Mouse (Mus musculus) macrophage (primary cell): Measurements from ENCODE around the gene Pla2g2f. TPM values are rescaled to one million over a fixed set of nuclear protein-coding genes. Genes with fewer than 3 reads are reported as not detected.

Experiments
- H3K27ac ChIP-seq: fragments of 350-480 bp; formaldehyde crosslinking; 2 replicates; pipeline ENCODE4 v1.9.0; 2021
- H3K36me3 ChIP-seq: fragments of 350-480 bp; formaldehyde crosslinking; 2 replicates; pipeline ENCODE4 v1.9.0; 2021; ENCODE audit errors: inconsistent target
- H3K4me3 ChIP-seq: fragments of 350-480 bp; formaldehyde crosslinking; 2 replicates; pipeline ENCODE4 v1.9.0; 2021; ENCODE audit errors: inconsistent target
- H3K79me2 ChIP-seq: fragments of 350-480 bp; formaldehyde crosslinking; 2 replicates; pipeline ENCODE4 v1.9.0; 2021; ENCODE audit errors: inconsistent target
- WGBS: methylation state at CpG from one replicate; pipeline ENCODE4 v1.1.7; 2026; ENCODE audit warnings: inconsistent platforms; ENCODE audit not compliant: missing documents; 5-methylcytosine and 5-hydroxymethylcytosine counted together
- polyA plus RNA-seq: library from polyadenylated mRNA; stranded (reverse); fragments of 250-400 nt; gene quantifications from 3 replicates; pipeline ENCODE4 v1.2.4, GENCODE M21; 2018; ENCODE audit warnings: inconsistent platforms

Pla2g2f gene
- polyA plus RNA-seq, 1 experiment from 2014 or later = not detected

GRCm38 (mm10) chr4:138746866-138747265, 10.6 kb downstream of the Pla2g2f start:
- no peaks in the 10 kb centered on the region for H3K36me3 ChIP-seq
- no peaks in the 10 kb centered on the region for H3K79me2 ChIP-seq
- H3K27ac ChIP-seq = no peak overlapping the region
- WGBS = 85% methylated on average over 9 of the region's 9 CpGs
- no peak overlapping the region for H3K4me3 ChIP-seq

DNA sequence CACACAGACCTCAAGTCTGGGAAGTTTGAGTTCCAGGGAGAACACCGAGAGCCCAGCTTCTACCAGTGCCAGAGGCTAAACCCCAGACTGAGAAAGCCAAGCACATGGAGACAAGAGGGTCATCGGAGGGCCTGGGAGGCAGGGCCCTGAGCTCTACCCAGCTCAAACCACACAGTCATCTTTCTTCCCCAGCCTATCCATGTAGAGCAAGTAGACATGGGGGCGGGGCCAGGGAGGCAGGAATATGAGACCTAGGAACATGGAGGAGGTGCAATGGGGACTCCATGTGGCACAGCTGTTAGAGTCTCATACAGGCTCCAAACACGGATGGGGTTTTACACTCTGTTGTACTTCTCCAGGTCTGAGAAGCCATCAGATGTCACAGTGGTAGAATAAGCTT, 11.5 kb downstream of the Pla2g2f start:
- no peaks in the 10 kb centered on the region for H3K36me3 ChIP-seq
- no peak overlapping the region for H3K4me3 ChIP-seq
- 84% methylated on average over 4 of the region's 4 CpGs for WGBS
- H3K79me2 ChIP-seq = no peaks in the 10 kb centered on the region
- H3K27ac ChIP-seq = no peak overlapping the region

- Histone ChIP-seq H3K36me3 (no peaks in the 10 kb centered on the region), H3K4me3 (no peak overlapping the region), H3K79me2 (no peaks in the 10 kb centered on the region), H3K27ac (no peak overlapping the region)
- 46% methylated on average over 7 of the region's 7 CpGs for WGBS
Measured at GRCm38 (mm10) chr4:138739136-138739851, 18.1 kb downstream of the Pla2g2f start.

GRCm38 (mm10) chr4:138737031-138737430, 20.4 kb downstream of the Pla2g2f start, which contains the start of gene Ubxn10:
Gene Ubxn10 (minus strand): TSS chr4:138737167.
- no peak within 1 kb of the TSS for H3K4me3 ChIP-seq
- 60% methylated on average over 6 of the region's 7 CpGs for WGBS
- H3K36me3 ChIP-seq = no peaks in the 10 kb centered on the region
- no peaks in the 10 kb centered on the region for H3K79me2 ChIP-seq
- no peak within 1 kb of the TSS for H3K27ac ChIP-seq

GRCm38 (mm10) chr4:138734863-138735262, 22.6 kb downstream of the Pla2g2f start:
- Histone ChIP-seq H3K36me3 (no peaks in the 10 kb centered on the region), H3K79me2 (no peaks in the 10 kb centered on the region), H3K27ac (no peak overlapping the region), H3K4me3 (no peak overlapping the region)
- 87% methylated on average over 4 of the region's 4 CpGs for WGBS

GRCm38 (mm10) chr4:138734105-138734504, 23.3 kb downstream of the Pla2g2f start:
- Histone ChIP-seq H3K36me3 (no peaks in the 10 kb centered on the region), H3K79me2 (no peaks in the 10 kb centered on the region), H3K27ac (no peak overlapping the region), H3K4me3 (no peak overlapping the region)
- WGBS = 75% methylated on average over 7 of the region's 7 CpGs

DNA sequence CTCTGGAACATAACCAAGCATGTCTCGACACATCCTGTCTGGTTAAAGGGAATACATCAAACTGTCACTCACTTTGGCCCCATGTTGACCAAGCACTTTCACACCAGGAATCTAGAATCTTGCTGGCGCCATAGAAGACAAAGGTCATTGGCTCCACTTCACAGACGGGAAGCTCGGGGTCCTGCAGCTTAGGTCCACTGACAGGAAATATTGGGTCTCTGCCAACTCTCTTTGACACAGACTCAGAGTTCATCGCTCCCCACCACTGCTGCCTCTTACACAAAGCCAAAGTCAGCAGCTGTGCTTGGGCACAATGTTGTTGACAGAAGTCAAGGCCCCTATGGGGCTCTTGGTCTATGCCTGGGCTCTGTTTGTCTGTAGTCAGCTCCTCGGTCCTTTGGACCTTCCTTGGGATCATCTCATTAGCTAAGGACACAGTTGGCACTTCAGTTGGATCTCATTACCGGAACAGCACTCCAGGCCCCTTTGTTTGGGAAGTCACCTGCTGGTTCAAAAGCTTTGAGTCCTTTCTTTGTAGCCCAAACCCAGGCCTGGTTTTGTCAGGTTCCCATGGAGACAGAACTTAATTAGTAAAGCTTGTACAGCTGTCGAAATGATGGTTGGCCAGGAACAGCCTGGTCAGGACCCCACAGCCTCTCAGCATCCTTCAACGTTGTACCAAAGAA, 28.3 kb downstream of the Pla2g2f start:
- Histone ChIP-seq H3K79me2 (no peaks in the 10 kb centered on the region), H3K36me3 (no peaks in the 10 kb centered on the region), H3K27ac (no peak overlapping the region), H3K4me3 (no peak overlapping the region)
- 78% methylated on average over 9 of the region's 9 CpGs for WGBS

- 67% methylated on average over 5 of the region's 5 CpGs for WGBS
- Histone ChIP-seq H3K79me2 (no peaks in the 10 kb centered on the region), H3K27ac (no peak overlapping the region), H3K4me3 (no peak overlapping the region), H3K36me3 (no peaks in the 10 kb centered on the region)
Measured at GRCm38 (mm10) chr4:138725751-138726150, 31.7 kb downstream of the Pla2g2f start.

DNA sequence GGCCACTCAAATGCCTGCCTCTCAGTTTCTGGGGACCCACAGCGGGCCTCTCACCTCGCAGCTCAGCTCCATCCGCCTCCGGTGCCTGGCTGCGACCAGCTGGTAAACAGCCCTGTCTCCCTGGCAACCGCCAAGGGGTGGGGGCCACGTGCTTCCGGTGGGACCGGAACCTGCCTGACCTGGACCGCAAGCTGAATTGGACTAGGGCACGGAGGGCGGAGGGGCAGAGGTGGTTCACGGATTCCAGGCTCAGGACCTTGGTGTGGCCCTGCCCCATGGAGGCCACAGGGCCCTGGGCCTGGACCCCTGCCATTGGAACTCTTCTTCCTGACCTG, 32.3 kb downstream of the Pla2g2f start:
- WGBS = 3% methylated on average over 13 of the region's 13 CpGs
- Histone ChIP-seq H3K27ac (no peak overlapping the region), H3K36me3 (no peaks in the 10 kb centered on the region)

DNA sequence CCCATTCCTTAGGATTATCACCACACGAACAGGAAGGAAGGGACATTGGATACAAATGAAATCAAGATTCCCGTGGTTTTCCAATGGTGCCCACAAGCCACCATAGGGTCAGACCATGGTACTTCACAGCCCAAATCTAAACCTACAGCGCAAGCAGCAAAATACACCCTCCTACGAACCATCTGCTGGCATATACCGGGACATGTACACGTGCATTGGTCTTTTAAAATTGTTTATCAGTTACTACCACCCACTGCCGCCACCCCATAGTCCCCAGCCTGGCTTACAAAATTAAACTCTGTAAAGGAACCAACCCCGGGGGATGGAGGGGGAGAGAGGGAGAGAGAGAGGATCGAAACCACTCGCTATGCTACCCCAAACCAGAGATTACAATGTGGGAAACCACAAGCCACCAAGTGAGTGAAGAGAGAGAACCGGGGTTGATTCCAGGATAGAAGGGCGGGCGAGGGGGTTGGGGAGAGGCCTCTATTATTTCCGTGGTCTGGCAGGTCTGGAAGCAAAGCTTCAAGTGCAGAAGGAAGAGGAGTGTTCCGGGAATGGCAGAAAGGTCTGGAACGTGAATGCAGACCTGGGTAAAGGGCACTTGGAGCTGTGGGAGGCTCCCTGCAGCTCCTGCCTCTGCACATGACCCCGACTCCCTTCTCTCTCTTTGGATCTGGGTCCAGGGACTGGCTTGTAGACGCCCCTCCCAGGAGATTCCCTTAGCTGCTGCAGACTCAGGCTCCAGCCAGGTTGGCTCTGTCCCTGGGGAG, 32.9 kb downstream of the Pla2g2f start, which contains the start of gene Pla2g2c:
Pla2g2c (plus strand) TSS at position 439 of the 773 bp plus-strand sequence.
- no peaks in the 10 kb centered on the region for H3K36me3 ChIP-seq
- H3K4me3 ChIP-seq = no peak within 1 kb of the TSS
- WGBS = 6% methylated on average over 18 of the region's 18 CpGs
- no peak within 1 kb of the TSS for H3K27ac ChIP-seq
- no peaks in the 10 kb centered on the region for H3K79me2 ChIP-seq

More for the DNA sequence above, 32.3 kb downstream of the Pla2g2f start:
- Histone ChIP-seq H3K4me3 (no peak overlapping the region), H3K79me2 (no peaks in the 10 kb centered on the region)

- Histone ChIP-seq H3K36me3 (no peaks in the 10 kb centered on the region), H3K27ac (no peak overlapping the region), H3K4me3 (no peak overlapping the region), H3K79me2 (no peaks in the 10 kb centered on the region)
- WGBS = 38% methylated on average over 15 of the region's 15 CpGs
Measured at GRCm38 (mm10) chr4:138723493-138724281, 33.7 kb downstream of the Pla2g2f start.

- no peak overlapping the region for H3K4me3 ChIP-seq
- no peak overlapping the region for H3K27ac ChIP-seq
- H3K36me3 ChIP-seq = no peaks in the 10 kb centered on the region
- H3K79me2 ChIP-seq = no peaks in the 10 kb centered on the region
- 94% methylated on average over 5 of the region's 5 CpGs for WGBS
Measured at GRCm38 (mm10) chr4:138719264-138719596, 38.2 kb downstream of the Pla2g2f start.

DNA sequence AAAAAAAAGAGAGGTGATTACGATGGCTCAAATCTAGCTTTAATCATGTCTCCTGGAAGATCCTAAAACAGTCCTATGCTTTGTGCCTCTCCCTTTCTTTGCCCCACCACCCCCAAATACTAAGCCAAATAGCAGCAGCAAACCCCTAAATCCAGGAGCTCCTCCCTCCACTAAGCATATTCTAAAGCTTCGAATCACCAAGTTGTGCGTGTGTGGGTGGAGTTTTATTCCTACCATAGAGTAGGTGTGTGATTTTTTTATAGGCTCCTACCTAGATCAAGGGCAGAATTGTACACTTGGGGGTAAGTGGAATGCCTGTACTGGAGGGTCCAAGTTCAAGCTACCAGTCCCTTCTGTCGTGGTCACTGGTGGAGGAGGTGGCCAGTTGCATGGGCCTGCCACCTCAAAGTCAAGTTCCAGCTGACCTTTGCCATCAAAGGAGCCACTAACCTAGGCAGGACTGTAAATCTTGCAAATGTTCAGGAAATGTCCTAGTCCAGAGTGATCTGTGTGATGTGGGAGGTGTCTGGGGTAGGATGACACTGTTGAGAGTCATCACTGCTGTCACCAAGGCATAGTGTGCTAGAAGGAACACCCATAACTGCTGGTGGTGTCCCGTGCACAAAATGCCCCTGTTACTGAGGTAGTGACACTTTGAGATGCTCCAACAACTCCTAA, 38.7 kb downstream of the Pla2g2f start:
- H3K27ac ChIP-seq = no peak overlapping the region
- WGBS = 83% methylated on average over 5 of the region's 5 CpGs
- no peaks in the 10 kb centered on the region for H3K79me2 ChIP-seq
- H3K4me3 ChIP-seq = no peak overlapping the region
- H3K36me3 ChIP-seq = no peaks in the 10 kb centered on the region

DNA sequence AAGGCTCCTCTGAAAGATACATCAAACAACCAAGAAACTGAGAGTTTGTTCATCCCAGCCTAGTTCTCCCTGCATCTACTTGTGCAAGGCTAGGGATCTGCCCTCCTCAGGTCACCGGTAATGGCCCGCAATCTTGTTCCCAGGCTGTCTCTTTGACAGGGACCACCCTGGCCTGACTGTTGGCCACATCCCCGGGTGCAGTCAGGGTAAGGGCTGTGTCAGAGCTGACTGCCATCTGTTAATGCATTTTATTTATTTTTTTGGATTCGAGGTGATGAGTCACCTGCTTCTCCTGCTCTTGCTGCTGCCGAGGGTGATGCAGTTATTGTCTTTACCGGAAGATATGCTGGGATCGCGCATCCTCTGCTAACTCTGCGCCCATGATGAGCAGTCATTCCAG, 40.7 kb downstream of the Pla2g2f start:
- Histone ChIP-seq H3K79me2 (no peaks in the 10 kb centered on the region), H3K4me3 (no peak overlapping the region), H3K27ac (no peak overlapping the region), H3K36me3 (no peaks in the 10 kb centered on the region)
- WGBS = 90% methylated on average over 9 of the region's 9 CpGs
